Mouse (Mus musculus) ES-Bruce4 (cell line): ENCODE measurements at regions not wholly inside any gene's neighbourhood (a gene's known extent, or its start where the extent isn't known, plus 50 kb on each side); places are given as distances from the start of the nearest gene placed in this dataset.

Experiments
- H3K27ac ChIP-seq: 2 replicates; pipeline ENCODE4 v1.5.1; 2012; ENCODE audit warnings: low read length, inconsistent platforms; ENCODE audit not compliant: insufficient read depth
- H3K27me3 ChIP-seq: 2 replicates; pipeline ENCODE4 v1.6.1; 2012; ENCODE audit warnings: mild to moderate bottlenecking, low read length, inconsistent platforms; ENCODE audit not compliant: control insufficient read depth, poor library complexity, insufficient read depth, severe bottlenecking
- H3K36me3 ChIP-seq: 2 replicates; pipeline ENCODE4 v1.6.1; 2012; ENCODE audit warnings: inconsistent platforms, mild to moderate bottlenecking, low read length, moderate library complexity; ENCODE audit not compliant: control insufficient read depth, poor library complexity, insufficient read depth, severe bottlenecking
- H3K4me1 ChIP-seq: one replicate; pipeline ENCODE4 v1.8.1; 2011; ENCODE audit warnings: low read length; ENCODE audit not compliant: control insufficient read depth, insufficient read depth
- H3K4me3 ChIP-seq: 2 replicates; pipeline ENCODE4 v1.5.1; 2011; ENCODE audit warnings: low read depth, mild to moderate bottlenecking, low read length
- H3K9ac ChIP-seq: 2 replicates; pipeline ENCODE4 v1.6.1; 2012; ENCODE audit warnings: low read depth, mild to moderate bottlenecking, inconsistent platforms; ENCODE audit not compliant: poor library complexity, severe bottlenecking
- H3K9me3 ChIP-seq: replicated peaks from 2 replicates; pipeline ENCODE4 v1.6.1; 2012; ENCODE audit warnings: mild to moderate bottlenecking, low read length, inconsistent platforms; ENCODE audit not compliant: control insufficient read depth, poor library complexity, insufficient read depth, severe bottlenecking
- CTCF ChIP-seq: IDR thresholded peaks from one replicate; pipeline ENCODE4 v1.8.1; 2011; ENCODE audit warnings: low read depth, low read length
- EP300 ChIP-seq: IDR thresholded peaks from 2 replicates; pipeline ENCODE4 v1.6.1; 2011; ENCODE audit warnings: low read depth, low read length; ENCODE audit not compliant: insufficient read depth
- POLR2A ChIP-seq: IDR thresholded peaks from one replicate; pipeline ENCODE4 v1.8.1; 2011; ENCODE audit warnings: low read length; ENCODE audit not compliant: insufficient read depth

DNA sequence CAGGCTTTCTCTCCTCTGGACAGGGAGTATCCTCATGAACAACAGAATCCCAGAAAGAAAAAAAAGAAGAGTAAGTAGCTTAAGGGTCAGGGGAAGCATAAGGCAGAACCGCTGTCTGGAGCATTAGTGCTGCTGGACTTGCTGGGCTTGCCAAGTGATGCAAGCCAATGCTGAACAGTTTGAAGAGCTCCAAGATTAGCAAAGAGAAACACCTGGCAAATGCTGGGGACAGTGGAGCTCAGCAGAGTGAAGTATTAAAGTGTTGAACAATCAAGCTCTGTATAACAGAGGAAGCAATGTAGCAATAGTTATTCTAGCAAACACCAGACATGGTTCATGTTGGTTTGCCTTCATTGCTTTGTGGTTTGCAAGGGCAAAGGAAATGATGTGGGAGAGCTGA lies 1100.1 kb downstream of the Mrps31 start:
- Histone ChIP-seq H3K4me1 (no peaks in the 10 kb centered on the region), H3K27me3 (no peaks in the 10 kb centered on the region), H3K9me3 (no peaks in the 10 kb centered on the region), H3K9ac (no peak overlapping the region), H3K27ac (no peak overlapping the region), H3K36me3 (no peaks in the 10 kb centered on the region), H3K4me3 (no peak overlapping the region)
- no peak for TF ChIP-seq CTCF
- TF ChIP-seq POLR2A: no peak
- no peak for TF ChIP-seq EP300

DNA sequence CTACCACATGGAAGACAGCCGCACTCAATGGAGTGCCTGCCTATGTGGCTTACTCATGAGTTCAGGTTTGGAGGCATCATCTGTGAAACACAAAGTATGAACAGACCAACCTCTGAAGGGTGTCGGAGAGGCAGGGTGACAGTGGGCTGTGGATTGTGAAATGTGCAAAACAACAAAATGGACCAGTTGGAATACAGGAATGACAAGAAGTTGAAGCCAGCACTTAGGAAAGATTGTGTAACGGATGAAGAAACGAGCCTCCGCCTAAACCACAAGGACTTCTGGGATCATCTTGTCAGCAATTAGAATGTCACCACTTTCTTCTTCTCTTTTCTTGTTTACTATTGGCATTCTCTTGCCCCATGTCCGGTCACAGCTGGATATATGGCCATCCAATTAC lies 1100.6 kb downstream of the Mrps31 start:
- Histone ChIP-seq H3K36me3 (no peaks in the 10 kb centered on the region), H3K4me3 (no peak overlapping the region), H3K4me1 (no peaks in the 10 kb centered on the region), H3K9me3 (no peaks in the 10 kb centered on the region), H3K9ac (no peak overlapping the region), H3K27ac (no peak overlapping the region), H3K27me3 (no peaks in the 10 kb centered on the region)
- TF ChIP-seq EP300 (no peak), POLR2A (no peak), CTCF (no peak)

DNA sequence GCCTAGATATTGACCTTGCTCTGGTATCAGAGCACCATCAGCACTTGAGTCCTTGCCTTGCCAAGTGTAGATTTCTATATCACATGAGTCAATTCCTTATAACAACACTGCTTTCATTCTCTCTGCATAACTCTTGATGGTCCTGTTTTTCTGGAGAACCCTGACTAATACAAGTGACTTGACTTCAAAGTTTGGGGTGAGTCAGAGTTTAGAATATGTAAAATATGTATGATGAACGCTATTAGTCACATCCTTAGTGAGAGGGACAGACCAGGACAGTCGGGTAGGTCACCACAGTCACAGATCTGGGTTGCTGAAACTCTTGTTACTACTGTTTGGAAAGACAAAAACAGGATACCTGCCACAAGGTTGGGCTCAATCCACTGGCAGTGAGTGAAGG lies 1105.3 kb downstream of the Mrps31 start:
- H3K4me1 ChIP-seq: no peaks in the 10 kb centered on the region
- no peaks in the 10 kb centered on the region for H3K36me3 ChIP-seq
- no peak overlapping the region for H3K4me3 ChIP-seq
- peaks cover 4% of the 10 kb centered on the region; the same call in 1 of the 2 replicates for H3K9me3 ChIP-seq
- H3K9ac ChIP-seq: no peak overlapping the region
- TF ChIP-seq CTCF (no peak), POLR2A (no peak), EP300 (no peak)
- no peak overlapping the region for H3K27ac ChIP-seq
- no peaks in the 10 kb centered on the region; the same call in 1 of the 2 replicates for H3K27me3 ChIP-seq

DNA sequence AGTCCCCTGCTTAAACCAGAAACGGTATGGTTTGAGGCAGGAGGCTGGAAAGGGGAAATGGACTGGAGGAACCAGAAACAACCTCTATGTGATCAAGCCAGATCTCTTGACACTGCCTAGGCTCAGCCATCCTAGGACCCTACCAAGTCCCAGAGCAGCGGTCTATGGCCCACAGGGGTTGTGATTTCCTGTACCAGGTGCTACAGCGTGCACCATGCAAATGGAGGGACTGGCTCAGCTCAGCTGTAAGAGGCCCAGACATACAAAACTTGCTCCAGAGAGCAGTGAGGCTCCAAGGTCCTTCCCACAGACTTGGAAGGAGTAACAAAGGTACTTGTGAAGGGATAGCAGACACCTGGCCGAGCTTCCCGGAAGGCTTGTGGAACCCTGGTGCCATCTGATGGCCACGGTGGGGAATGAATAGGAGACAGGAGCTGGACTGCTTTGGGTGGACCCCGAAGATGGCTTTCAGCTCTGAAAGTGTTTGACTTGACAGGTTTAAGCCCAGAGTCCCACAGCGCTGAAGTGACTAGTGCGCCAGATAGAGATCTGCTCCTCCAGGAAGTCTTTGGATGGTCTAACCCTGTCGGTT lies 1120.5 kb downstream of the Mrps31 start:
- H3K27ac ChIP-seq: no peak overlapping the region
- H3K36me3 ChIP-seq: no peaks in the 10 kb centered on the region
- no peaks in the 10 kb centered on the region for H3K4me1 ChIP-seq
- peaks cover 4% of the 10 kb centered on the region; the same call in 1 of the 2 replicates for H3K9me3 ChIP-seq
- no peaks in the 10 kb centered on the region for H3K27me3 ChIP-seq
- no peak overlapping the region for H3K4me3 ChIP-seq
- H3K9ac ChIP-seq: no peak overlapping the region
- TF ChIP-seq POLR2A: no peak
- TF ChIP-seq CTCF: peak; percentile 75

DNA sequence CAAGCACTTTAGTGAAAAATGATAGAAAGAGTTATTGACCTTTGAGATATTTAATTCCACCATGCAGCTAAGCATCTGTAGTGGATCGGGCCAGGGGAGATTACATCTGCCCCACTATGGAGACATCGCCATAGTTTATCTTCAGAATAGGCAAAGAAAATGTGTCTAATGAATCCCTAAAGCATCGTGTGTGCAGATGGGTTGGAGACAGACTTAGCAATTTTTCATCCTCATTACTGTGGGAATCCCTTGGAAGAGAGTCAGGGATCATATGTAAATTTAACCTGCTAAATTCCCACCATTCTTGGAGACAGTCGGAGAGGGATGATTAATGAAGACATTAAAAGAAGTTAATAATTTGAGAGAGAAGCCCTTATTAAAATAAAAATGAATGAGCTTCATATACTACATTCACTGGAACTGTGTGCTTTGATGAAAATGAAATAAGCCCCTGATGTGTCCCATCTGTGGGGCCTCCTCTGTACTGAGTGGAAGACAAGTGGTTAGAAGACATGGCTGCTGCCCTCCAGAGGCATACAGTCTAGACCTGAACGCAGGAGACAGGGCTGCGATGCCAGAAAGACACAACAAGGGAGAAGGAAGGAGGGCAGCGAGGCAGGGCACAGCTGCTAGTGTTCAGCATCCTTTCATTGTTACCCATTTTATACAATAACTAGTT lies 1126.7 kb downstream of the Mrps31 start:
- no peaks in the 10 kb centered on the region for H3K9me3 ChIP-seq
- no peaks in the 10 kb centered on the region for H3K27me3 ChIP-seq
- no peak overlapping the region for H3K4me3 ChIP-seq
- no peak for TF ChIP-seq EP300
- TF ChIP-seq CTCF: no peak
- TF ChIP-seq POLR2A: no peak
- no peaks in the 10 kb centered on the region for H3K4me1 ChIP-seq
- no peak overlapping the region for H3K9ac ChIP-seq
- no peaks in the 10 kb centered on the region for H3K36me3 ChIP-seq
- H3K27ac ChIP-seq: no peak overlapping the region

DNA sequence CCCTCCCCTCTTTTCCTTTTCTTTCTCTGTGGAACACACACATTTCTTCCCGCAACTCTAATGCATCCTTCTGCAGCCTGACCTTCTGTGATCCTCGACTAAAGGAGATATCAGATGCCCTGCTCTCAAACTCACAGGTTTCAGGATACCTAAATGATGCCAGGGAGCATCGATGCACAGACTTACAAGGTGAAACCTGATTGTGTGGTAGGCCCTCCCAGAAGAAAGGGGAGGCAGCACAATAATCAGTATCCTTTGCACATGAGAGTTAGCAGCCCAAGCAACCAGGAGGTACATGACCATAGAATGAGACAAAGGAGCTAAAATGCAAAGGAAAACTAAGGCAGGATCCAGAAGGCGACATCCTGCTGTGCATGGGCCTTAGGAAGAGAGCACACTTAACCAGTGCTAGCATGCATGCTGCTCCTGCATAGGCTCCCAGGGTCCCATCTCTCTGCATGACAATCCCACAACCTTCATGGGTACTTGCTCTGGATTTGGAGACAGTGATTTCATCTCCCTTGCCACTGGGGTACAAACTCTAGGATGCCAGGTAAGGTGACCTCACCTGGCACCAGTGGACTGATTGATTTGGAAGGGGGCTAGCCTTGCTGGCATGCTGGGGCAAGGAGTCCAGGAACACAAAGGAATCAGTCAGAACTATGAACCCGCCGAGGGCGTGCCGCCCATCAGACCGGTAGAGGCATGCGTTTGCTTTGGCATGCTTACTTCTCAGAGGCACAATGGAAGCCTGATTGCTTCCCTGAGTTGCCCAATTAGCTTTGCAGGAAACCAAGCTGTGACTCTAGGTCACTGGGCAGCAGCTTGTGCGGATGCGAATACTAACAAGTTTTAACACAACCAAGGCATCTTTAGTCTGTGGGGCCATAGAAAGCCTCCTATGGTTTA lies 1142.7 kb downstream of the Mrps31 start:
- TF ChIP-seq EP300 (peak; percentile 44; the same call in 1 of the 2 replicates), POLR2A (no peak)
- H3K9me3 ChIP-seq: peaks cover 14% of the 10 kb centered on the region
- no peaks in the 10 kb centered on the region for H3K27me3 ChIP-seq

More for the DNA sequence above, 1142.7 kb downstream of the Mrps31 start:
- no peak overlapping the region for H3K9ac ChIP-seq
- H3K36me3 ChIP-seq: no peaks in the 10 kb centered on the region
- H3K4me3 ChIP-seq: no peak overlapping the region
- peaks cover 8% of the 10 kb centered on the region for H3K4me1 ChIP-seq
- H3K27ac ChIP-seq: peak overlapping the region; percentile 42; the same call in 1 of the 2 replicates
